Mouse (Mus musculus) bone marrow, adult 2 months (tissue): Measurements from ENCODE around the gene Zbtb43. TPM values are rescaled to one million over a fixed set of nuclear protein-coding genes. Genes with fewer than 3 reads are reported as not detected.

Source experiments
- H3K27ac ChIP-seq: fragments of 200-500 bp; 2 replicates; pipeline ENCODE4 v1.5.1; 2012; ENCODE audit warnings: low read depth, mild to moderate bottlenecking, control low read depth, inconsistent platforms, low read length; ENCODE audit not compliant: control insufficient read depth, poor library complexity, insufficient read depth
- H3K4me1 ChIP-seq: fragments of 200-500 bp; 2 replicates; pipeline ENCODE4 v1.6.1; 2011; ENCODE audit warnings: low read length; ENCODE audit not compliant: control insufficient read depth, insufficient read depth
- H3K4me3 ChIP-seq: fragments of 200-500 bp; replicated peaks from 2 replicates; pipeline ENCODE3; 2011; ENCODE audit warnings: mild to moderate bottlenecking, low read depth, low read length, control low read depth; ENCODE audit not compliant: control insufficient read depth
- CTCF ChIP-seq: fragments of 200-500 bp; IDR thresholded peaks from 2 replicates; pipeline ENCODE4 v1.5.1; 2011; ENCODE audit warnings: low read length, control low read depth; ENCODE audit not compliant: control insufficient read depth, insufficient read depth
- POLR2A ChIP-seq: fragments of 200-500 bp; IDR thresholded peaks from 2 replicates; pipeline ENCODE4 v1.6.1; 2011; ENCODE audit warnings: low read depth, mild to moderate bottlenecking, control low read depth, low read length, borderline replicate concordance; ENCODE audit not compliant: control insufficient read depth
- WGBS: fragments of 180-500 bp; shearing (Covaris S2); methylation state at CpG from one replicate; pipeline ENCODE4 v1.1.7; 2018; 5-methylcytosine and 5-hydroxymethylcytosine counted together
- polyA plus RNA-seq: library from polyadenylated mRNA; stranded (reverse); fragments of >200 nt; gene quantifications from 2 replicates; pipeline ENCODE4 v1.2.4, GENCODE M21; 2011; ENCODE audit warnings: low replicate concordance; ENCODE audit not compliant: missing spikeins, insufficient read depth, insufficient read length

Gene Zbtb43
- 4.8 and 11.1 TPM in 2 replicates for polyA plus RNA-seq

DNA sequence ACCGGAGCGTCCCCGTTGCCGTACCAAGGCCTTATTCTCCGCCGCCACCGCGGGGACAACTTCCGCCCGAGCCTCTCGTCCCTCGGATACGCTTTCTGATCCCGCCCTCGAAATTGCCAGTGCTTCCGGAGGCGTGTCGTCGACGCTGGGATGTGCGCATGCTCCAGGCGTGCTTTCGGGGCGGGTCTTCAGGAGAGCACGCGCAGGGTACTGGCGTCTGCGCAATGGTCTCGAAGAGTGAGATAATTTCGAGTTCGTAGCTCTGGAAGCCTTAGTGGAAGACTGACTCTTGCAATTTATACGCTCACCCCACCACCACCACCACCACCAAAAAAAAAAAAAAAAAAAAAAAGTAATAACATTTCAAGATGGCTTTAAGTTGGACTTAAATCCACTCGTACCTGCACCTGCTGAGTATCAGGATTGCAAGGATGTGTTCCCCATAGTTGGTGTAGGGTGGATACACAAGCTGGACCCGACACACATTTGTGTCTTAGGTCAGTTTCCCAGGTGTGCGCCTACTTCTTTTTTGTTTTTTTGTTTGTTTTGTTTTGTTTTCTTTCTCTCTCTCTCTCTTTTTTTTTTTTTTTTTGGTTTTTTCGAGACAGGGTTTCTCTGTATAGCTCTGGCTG lies at the start of gene Zbtb43:
Zbtb43 (minus strand) TSS at position 94 of the 632 bp plus-strand sequence.
- Histone ChIP-seq H3K4me3 (peak within 1 kb of the TSS; percentile 85), H3K27ac (peak within 1 kb of the TSS; percentile 74), H3K4me1 (peaks cover 1% of the 10 kb centered on the region; the same call in 1 of the 2 replicates)
- TF ChIP-seq CTCF (0 out of 2 replicates have a peak, but pooled peaks have one; percentile 10), POLR2A (peak; percentile 95)
- 4% methylated on average over 36 of the region's 36 CpGs for WGBS

DNA sequence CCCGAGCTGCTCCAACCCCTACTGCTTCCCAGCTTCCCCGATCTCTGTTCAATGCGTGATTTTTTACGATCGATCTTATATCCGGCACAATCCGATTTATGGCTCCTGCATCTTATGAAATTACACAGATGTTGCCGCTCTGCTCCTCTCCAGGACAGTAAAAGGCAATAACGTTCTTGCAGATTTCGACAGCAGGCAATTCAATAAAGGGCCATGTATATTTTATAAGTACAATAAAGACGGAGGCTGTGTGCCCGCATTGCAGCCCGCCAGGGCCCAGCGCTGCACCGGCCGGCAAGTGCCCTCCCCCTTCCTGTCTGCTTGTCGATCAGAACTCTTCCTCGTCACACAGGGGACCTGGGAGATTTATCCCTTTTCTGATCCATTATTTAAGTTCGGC lies 47.5 kb upstream of the Zbtb43 start:
- Histone ChIP-seq H3K4me3 (no peak overlapping the region), H3K4me1 (no peaks in the 10 kb centered on the region), H3K27ac (no peak overlapping the region)
- TF ChIP-seq CTCF (no peak), POLR2A (no peak)
- 68% methylated on average over 19 of the region's 19 CpGs for WGBS

DNA sequence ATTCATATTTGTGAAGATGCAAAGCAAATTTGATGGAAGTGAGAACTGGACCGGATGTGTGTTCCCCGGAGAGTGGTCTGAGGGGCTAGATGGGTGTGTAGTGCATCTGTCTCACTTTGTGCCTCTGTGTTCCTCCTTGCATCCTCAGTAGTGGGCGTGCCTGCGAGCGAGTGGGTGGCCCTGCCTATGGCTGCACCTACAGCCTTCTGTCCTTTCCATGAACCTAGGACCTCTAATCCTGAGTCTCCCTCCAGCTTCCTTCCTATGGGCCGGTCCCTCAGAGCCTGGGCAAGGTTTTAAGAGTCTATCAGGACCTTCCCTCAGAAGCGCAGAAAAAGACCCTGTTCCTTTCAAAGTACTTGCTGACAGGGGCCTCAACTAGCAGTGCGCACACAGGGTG lies 47.1 kb upstream of the Zbtb43 start:
- Histone ChIP-seq H3K4me3 (no peak overlapping the region), H3K27ac (no peak overlapping the region), H3K4me1 (no peaks in the 10 kb centered on the region)
- WGBS, result 83% methylated on average over 8 of the region's 8 CpGs
- TF ChIP-seq POLR2A (no peak), CTCF (no peak)

DNA sequence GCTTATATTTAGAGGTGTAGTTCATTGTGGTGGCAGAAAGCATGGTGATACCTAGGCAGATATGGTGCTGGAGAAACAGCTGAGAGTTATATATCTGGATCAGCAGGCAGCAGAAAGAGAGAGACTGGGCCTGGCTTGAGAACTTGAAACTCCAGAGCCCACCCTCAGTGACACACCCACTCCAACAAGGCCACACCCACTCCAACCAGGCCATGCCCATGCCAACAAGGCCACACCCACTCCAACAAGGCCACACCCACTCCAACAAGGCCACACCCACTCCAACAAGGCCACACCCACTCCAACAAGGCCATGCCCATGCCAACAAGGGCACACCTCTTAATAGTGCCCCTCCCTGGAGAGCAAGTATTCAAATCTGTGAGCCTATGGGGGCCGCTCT lies 42.4 kb upstream of the Zbtb43 start:
- Histone ChIP-seq H3K27ac (no peak overlapping the region), H3K4me3 (no peak overlapping the region), H3K4me1 (no peaks in the 10 kb centered on the region)
- TF ChIP-seq POLR2A, result no peak
- TF ChIP-seq CTCF, result no peak
- WGBS, result 97% methylated on average over 1 of the region's 1 CpGs

DNA sequence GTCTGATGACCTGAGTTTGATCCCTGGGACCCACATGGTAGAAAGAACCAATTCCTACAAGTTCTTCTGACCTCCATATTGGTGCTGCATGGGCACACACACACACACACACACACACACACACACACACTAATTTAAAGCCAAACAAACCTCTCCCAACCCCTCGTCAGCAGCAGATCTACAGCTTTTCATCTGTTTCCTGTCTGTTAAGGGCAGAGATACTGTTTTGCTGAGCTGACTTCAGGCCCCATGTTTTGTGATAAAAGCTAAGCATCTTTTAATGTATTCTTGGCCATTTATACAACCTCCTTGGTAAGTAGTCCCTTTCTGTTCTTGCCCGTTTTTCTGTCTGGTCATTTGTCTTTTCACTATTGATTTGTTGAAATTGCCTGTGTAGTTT lies 34.2 kb upstream of the Zbtb43 start:
- no peak overlapping the region for H3K27ac ChIP-seq
- no peak for TF ChIP-seq POLR2A
- 29% methylated on average over 2 of the region's 2 CpGs for WGBS
- H3K4me1 ChIP-seq, result no peaks in the 10 kb centered on the region
- no peak overlapping the region for H3K4me3 ChIP-seq

DNA sequence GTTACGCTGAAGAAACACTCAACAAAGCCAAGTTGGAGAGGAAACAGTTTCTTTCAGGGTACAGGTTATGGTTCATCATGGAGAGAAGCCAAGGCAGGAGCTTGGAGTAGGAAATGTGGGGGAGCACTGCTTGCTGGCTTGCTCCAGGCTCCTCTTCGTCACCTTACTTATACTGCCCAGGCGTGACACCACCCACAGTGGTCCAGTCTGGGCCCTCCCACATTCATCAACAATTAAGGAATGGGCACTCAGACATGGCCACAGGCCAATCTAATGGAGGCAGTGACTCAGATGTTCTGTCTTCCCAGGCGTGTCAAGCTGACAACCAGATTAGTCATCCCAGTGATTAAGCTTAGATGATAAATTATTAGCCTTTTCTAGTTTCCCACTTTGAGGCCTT lies 29.9 kb upstream of the Zbtb43 start:
- no peak for TF ChIP-seq POLR2A
- no peak for TF ChIP-seq CTCF
- Histone ChIP-seq H3K27ac (no peak overlapping the region), H3K4me3 (no peak overlapping the region), H3K4me1 (no peaks in the 10 kb centered on the region)
- 74% methylated on average over 4 of the region's 4 CpGs for WGBS

DNA sequence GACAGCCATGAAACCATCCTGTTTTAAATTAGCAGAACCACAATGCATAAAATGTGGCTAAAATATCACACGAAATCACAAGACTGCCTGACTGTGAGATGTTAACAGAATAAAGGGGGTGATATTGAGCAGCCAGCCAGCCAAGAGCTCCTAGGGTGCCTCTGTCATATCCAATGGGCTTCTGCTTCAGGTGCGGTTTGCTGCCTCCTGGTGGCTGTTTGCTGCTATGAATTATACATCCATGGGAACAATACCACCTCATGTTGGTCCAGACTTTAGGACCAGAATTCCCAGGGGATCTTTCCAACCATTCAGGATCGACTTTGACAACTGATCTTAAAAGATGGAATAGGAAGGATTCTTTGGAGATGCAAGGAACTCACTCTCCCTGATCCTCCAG lies 27.3 kb upstream of the Zbtb43 start:
- Histone ChIP-seq H3K4me3 (no peak overlapping the region), H3K27ac (no peak overlapping the region), H3K4me1 (no peaks in the 10 kb centered on the region)
- TF ChIP-seq POLR2A (no peak), CTCF (peak; percentile 64)
- 62% methylated on average over 3 of the region's 3 CpGs for WGBS

DNA sequence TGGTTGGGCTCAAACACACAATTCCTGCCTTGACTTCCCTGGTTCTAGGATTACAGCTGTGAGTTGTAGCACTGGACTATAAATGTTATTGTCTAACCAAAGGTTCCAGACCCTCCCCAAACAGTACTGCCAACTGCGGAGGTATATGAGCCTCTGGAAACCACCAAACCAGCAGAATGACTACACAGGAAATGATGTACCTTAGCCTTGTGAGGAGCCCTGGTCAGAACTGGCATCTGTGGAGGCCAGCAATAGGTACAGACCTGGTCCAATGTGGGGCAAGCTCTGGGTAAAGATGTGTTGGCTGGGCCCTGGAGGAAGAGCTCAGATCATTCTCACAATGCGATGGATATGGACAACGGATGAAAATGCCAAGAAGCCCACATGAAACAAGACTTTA lies 23.7 kb upstream of the Zbtb43 start:
- 55% methylated on average over 3 of the region's 3 CpGs for WGBS
- Histone ChIP-seq H3K27ac (no peak overlapping the region), H3K4me3 (no peak overlapping the region), H3K4me1 (no peaks in the 10 kb centered on the region)
- no peak for TF ChIP-seq POLR2A
- no peak for TF ChIP-seq CTCF

DNA sequence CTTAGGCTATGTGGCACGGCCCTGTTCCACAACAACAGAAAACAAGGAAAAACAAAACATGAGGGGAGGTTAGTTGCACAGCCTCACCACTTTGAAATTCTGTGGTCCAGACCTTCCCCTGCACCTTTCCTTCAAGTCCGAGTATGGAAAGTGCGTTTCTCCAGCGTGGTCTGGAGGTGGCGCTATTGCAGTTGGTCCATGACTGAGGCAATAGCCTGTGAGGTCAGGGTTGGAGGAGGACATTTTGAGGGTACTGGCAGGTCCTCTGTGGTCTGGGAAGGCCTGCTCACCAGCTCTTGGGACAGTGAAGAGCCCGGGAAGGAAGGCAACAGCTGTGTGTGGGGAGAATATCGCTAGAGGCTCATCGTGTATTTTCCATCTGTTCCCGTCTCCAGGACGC lies 21.2 kb upstream of the Zbtb43 start:
- Histone ChIP-seq H3K27ac (no peak overlapping the region), H3K4me3 (no peak overlapping the region), H3K4me1 (no peaks in the 10 kb centered on the region)
- 71% methylated on average over 10 of the region's 10 CpGs for WGBS
- no peak for TF ChIP-seq POLR2A
- 0 out of 2 replicates have a peak, but pooled peaks have one; percentile 13 for TF ChIP-seq CTCF
